Mouse (Mus musculus) lung, adult 2 months (tissue): ENCODE data around the gene Mnd1.

Experiments used
- CTCF ChIP-seq: fragments of 200-500 bp; IDR thresholded peaks from 2 replicates; pipeline ENCODE4 v1.5.1; 2011; ENCODE audit warnings: mild to moderate bottlenecking, low read length, control low read depth; ENCODE audit not compliant: insufficient read depth
- POLR2A ChIP-seq: fragments of 200-500 bp; IDR thresholded peaks from 2 replicates; pipeline ENCODE4 v1.6.1; 2011; ENCODE audit warnings: low read depth, mild to moderate bottlenecking, control low read depth, low read length, borderline replicate concordance; ENCODE audit errors: extremely low read depth

- TF ChIP-seq CTCF (no peak), POLR2A (no peak)
Measured at GRCm38 (mm10) chr3:84041739-84042138, 113.8 kb downstream of the Mnd1 start.
